Mouse (Mus musculus) bone marrow, adult 2 months (tissue): ENCODE data around the gene Pusl1.

Source experiments
- CTCF ChIP-seq: fragments of 200-500 bp; IDR thresholded peaks from 2 replicates; pipeline ENCODE4 v1.5.1; 2011; ENCODE audit warnings: low read length, control low read depth; ENCODE audit not compliant: control insufficient read depth, insufficient read depth
- POLR2A ChIP-seq: fragments of 200-500 bp; IDR thresholded peaks from 2 replicates; pipeline ENCODE4 v1.6.1; 2011; ENCODE audit warnings: low read depth, mild to moderate bottlenecking, control low read depth, low read length, borderline replicate concordance; ENCODE audit not compliant: control insufficient read depth

DNA sequence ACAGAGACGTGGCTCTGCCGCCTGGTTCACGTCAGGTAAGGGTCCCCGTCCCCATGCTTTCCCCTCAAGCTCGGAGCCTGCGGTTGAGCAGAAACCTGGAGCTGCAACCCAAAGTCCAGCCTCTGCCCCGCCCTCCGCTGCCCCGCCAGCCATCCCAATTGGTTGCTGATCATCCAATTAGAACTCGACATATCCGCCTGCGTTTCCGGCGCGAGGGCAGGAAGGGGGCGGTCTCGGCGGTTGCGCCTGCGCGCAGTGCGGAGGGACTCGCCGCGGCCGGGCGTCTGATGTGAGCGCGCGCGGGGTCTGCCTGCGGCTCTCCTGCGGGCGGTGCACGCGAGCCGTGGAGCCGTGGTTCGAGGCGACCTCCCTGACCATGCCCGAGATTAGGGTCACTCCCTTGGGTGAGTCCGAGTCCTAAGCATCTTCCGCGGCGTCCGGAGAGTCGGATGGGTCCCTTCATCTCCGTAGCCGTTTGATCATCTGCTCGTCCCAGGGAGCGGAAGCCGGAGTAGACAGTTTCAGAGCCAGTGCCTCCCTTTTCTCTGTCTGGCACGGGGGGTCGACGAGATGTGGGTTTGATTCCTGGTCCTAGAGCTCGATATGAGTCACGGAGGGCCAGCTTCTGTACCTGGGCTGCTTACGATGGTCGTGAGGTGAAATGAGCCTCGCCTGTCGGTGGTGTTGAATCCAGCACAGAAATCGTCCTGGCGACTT is 22.1 kb downstream of the Pusl1 start, which contains the start of the genes Cptp and Ints11:
- TF ChIP-seq CTCF: peak; percentile 1; the same call in 1 of the 2 replicates
- TF ChIP-seq POLR2A: peak; percentile 70; the same call in 1 of the 2 replicates
